Mouse (Mus musculus): ENCODE data around the gene Prkar1b.

- no peak for TF ChIP-seq CTCF (conservative IDR thresholded peaks at IDR 0.05; ENCODE audit: low read length)
- no peak for TF ChIP-seq NANOG (IDR thresholded peaks at IDR 0.05; ENCODE audit: borderline replicate concordance, low read length)
Observed at GRCm38 (mm10) chr5:139066861-139067614, 82.8 kb downstream of the Prkar1b start.
